Mouse (Mus musculus): ENCODE data around the gene Gm49342. TPM values are rescaled to one million over a fixed set of nuclear protein-coding genes. Genes with fewer than 3 reads are reported as not detected.

Gm49342 gene
- polyA plus RNA-seq, 1 experiment, result 23.9 TPM

GRCm38 (mm10) chr14:51007914-51008713 lies 63.8 kb downstream of the Gm49342 start:
- H3K27me3 ChIP-seq (ENCODE audit: control insufficient read depth, insufficient read depth, low read length), result no peaks in the 10 kb centered on the region
- DNase-seq, result no peak
- no peak overlapping the region for H3K27ac ChIP-seq (ENCODE audit: insufficient read depth, low read length)
- H3K4me3 ChIP-seq (replicated peaks; ENCODE audit: insufficient read depth, low read depth, low read length), result no peak overlapping the region
- no peak for TF ChIP-seq POLR2A (IDR thresholded peaks at IDR 0.05; ENCODE audit: borderline replicate concordance, insufficient read depth, low read length)
- no peak for TF ChIP-seq CTCF (IDR thresholded peaks at IDR 0.05; ENCODE audit: borderline replicate concordance, insufficient read depth, low read depth, low read length)
- H3K4me1 ChIP-seq (ENCODE audit: control insufficient read depth, insufficient read depth, low read length), result no peaks in the 10 kb centered on the region
- 50% methylated on average over 13 of the region's 13 CpGs for WGBS

- Histone ChIP-seq H3K27ac (ENCODE audit: insufficient read depth, low read length) (no peak overlapping the region), H3K4me3 (replicated peaks; ENCODE audit: insufficient read depth, low read depth, low read length) (no peak overlapping the region), H3K4me1 (ENCODE audit: control insufficient read depth, insufficient read depth, low read length) (no peaks in the 10 kb centered on the region), H3K27me3 (ENCODE audit: control insufficient read depth, insufficient read depth, low read length) (no peaks in the 10 kb centered on the region)
- no peak for DNase-seq
- WGBS, result 76% methylated on average over 4 of the region's 4 CpGs
- TF ChIP-seq POLR2A (IDR thresholded peaks at IDR 0.05; ENCODE audit: borderline replicate concordance, insufficient read depth, low read length), result no peak
- TF ChIP-seq CTCF (IDR thresholded peaks at IDR 0.05; ENCODE audit: borderline replicate concordance, insufficient read depth, low read depth, low read length), result no peak
Measured at GRCm38 (mm10) chr14:51008781-51009180, 64.5 kb downstream of the Gm49342 start.

GRCm38 (mm10) chr14:51009572-51009971 lies 65.3 kb downstream of the Gm49342 start:
- no peak for TF ChIP-seq CTCF (IDR thresholded peaks at IDR 0.05; ENCODE audit: borderline replicate concordance, insufficient read depth, low read depth, low read length)
- TF ChIP-seq POLR2A (IDR thresholded peaks at IDR 0.05; ENCODE audit: borderline replicate concordance, insufficient read depth, low read length), result no peak
- Histone ChIP-seq H3K27me3 (ENCODE audit: control insufficient read depth, insufficient read depth, low read length) (no peaks in the 10 kb centered on the region), H3K4me3 (replicated peaks; ENCODE audit: insufficient read depth, low read depth, low read length) (no peak overlapping the region), H3K4me1 (ENCODE audit: control insufficient read depth, insufficient read depth, low read length) (no peaks in the 10 kb centered on the region), H3K27ac (ENCODE audit: insufficient read depth, low read length) (no peak overlapping the region)
- no peak for DNase-seq
- WGBS, result 83% methylated on average over 6 of the region's 6 CpGs

Other genes starting within 250 kb of the Gm49342 start
- not detected in 2 replicates for gene Olfr748, start 237.1 kb upstream of the Gm49342 start, polyA plus RNA-seq (2012; rRNA removed)
- not detected in 2 replicates for gene Olfr749, start 199.4 kb upstream of the Gm49342 start, polyA plus RNA-seq (2012; rRNA removed)
- gene Ttc5, start 159.0 kb upstream of the Gm49342 start, polyA plus RNA-seq (2012; rRNA removed), result 60.6 and 60.9 TPM in 2 replicates
- not detected in 2 replicates for gene Ccnb1ip1, start 136.8 kb upstream of the Gm49342 start, polyA plus RNA-seq (2012; rRNA removed)
- gene Parp2, start 136.7 kb upstream of the Gm49342 start, polyA plus RNA-seq (2012; rRNA removed), result 61.2 and 62.2 TPM in 2 replicates
- 6.4 and 8.4 TPM in 2 replicates for gene Tep1, start 74.0 kb upstream of the Gm49342 start, polyA plus RNA-seq (2012; rRNA removed)
- 34.1 and 35.4 TPM in 2 replicates for gene Klhl33, start 47.0 kb upstream of the Gm49342 start, polyA plus RNA-seq (2012; rRNA removed)
- gene Osgep, start 19.6 kb upstream of the Gm49342 start, polyA plus RNA-seq (2012; rRNA removed), result 65.1 and 70.3 TPM in 2 replicates
- 48.5 and 49.7 TPM in 2 replicates for gene Apex1, start 19.5 kb upstream of the Gm49342 start, polyA plus RNA-seq (2012; rRNA removed)
- 204 and 212 TPM in 2 replicates for gene Pip4p1, start 13.7 kb upstream of the Gm49342 start, polyA plus RNA-seq (2012; rRNA removed)
- gene Pnp, start 13.4 kb upstream of the Gm49342 start, polyA plus RNA-seq (2012; rRNA removed), result 21.0 and 25.1 TPM in 2 replicates
- gene Pnp2, start 11.5 kb downstream of the Gm49342 start, polyA plus RNA-seq (2012; rRNA removed), result 0.98 and 1.0 TPM in 2 replicates
- not detected in 2 replicates for gene Rnase10, start 63.2 kb downstream of the Gm49342 start, polyA plus RNA-seq (2012; rRNA removed)
- not detected in 2 replicates for gene Rnase9, start 97.4 kb downstream of the Gm49342 start, polyA plus RNA-seq (2012; rRNA removed)
- gene Rnase11, start 105.6 kb downstream of the Gm49342 start, polyA plus RNA-seq (2012; rRNA removed), result not detected in 2 replicates
- not detected in 2 replicates for gene Rnase12, start 113.1 kb downstream of the Gm49342 start, polyA plus RNA-seq (2012; rRNA removed)
- not detected in 2 replicates for gene Olfr750, start 129.9 kb downstream of the Gm49342 start, polyA plus RNA-seq (2012; rRNA removed)
- 11.5 and 12.4 TPM in 2 replicates for gene Rnase4, start 146.6 kb downstream of the Gm49342 start, polyA plus RNA-seq (2012; rRNA removed)
- 2.9 TPM in 2 replicates for gene Ang, start 146.6 kb downstream of the Gm49342 start, polyA plus RNA-seq (2012; rRNA removed)
- gene Eddm3b, start 169.9 kb downstream of the Gm49342 start, polyA plus RNA-seq (2012; rRNA removed), result not detected in 2 replicates
- gene Rnase6, start 179.4 kb downstream of the Gm49342 start, polyA plus RNA-seq (2012; rRNA removed), result 0.61 and 0.81 TPM in 2 replicates
- gene Rnase1, start 202.3 kb downstream of the Gm49342 start, polyA plus RNA-seq (2012; rRNA removed), result 3.3 and 4.1 TPM in 2 replicates
- gene Rnase2b, start 217.7 kb downstream of the Gm49342 start, polyA plus RNA-seq (2012; rRNA removed), result not detected in 2 replicates

Data from cerebellum, adult 2 months (tissue).